ENCODE assay signal across 17 mouse cellular contexts in genomic region chr14:47445331-47446095, GRCm38 (mm10). TPM values are rescaled to one million over a fixed set of nuclear protein-coding genes. Genes with fewer than 3 reads are reported as not detected.
DNase-seq lines count a peak whose midpoint lies in the region; ATAC-seq and TF ChIP-seq lines count a peak whose summit lies in the region.
"Had no signal": no experiment of that assay in that cellular context is flagged by ENCODE, and none has a peak within 500 bp of the region (broad histone marks: within the 10 kb centered on the region; RNA-seq: fewer than 3 reads in every experiment).

No protein-coding gene starts in this region.

- no peak overlapping the region for H3K4me3 ChIP-seq in heart, embryonic 10.5 days
- H3K4me3 ChIP-seq: embryonic facial prominence, embryonic 15.5 days; hindbrain, embryonic 15.5 days; limb, embryonic 13.5 days; stomach, embryonic 15.5 days had no signal

- H3K9me3 ChIP-seq in heart, embryonic 10.5 days, result 0 out of 2 replicates have a peak, but pooled peaks cover 7% of the 10 kb centered on the region
- H3K9me3 ChIP-seq: embryonic facial prominence, embryonic 15.5 days; hindbrain, embryonic 15.5 days; stomach, embryonic 15.5 days had no signal

- ATAC-seq in megakaryocyte progenitor cell, adult 5-6 weeks (replicated peaks; ENCODE audit: poor library complexity), result 0 out of 2 replicates have a peak, but pooled peaks have one; percentile 23
- ATAC-seq in CD4-positive, CD25-positive, alpha-beta regulatory T cell, adult 4 months, result no peak
- ATAC-seq: Patski had no signal

- no peaks in the 10 kb centered on the region for H3K27me3 ChIP-seq in heart, embryonic 10.5 days (ENCODE audit: insufficient read depth, poor library complexity, severe bottlenecking)
- H3K27me3 ChIP-seq: embryonic facial prominence, embryonic 15.5 days; hindbrain, embryonic 15.5 days; limb, embryonic 13.5 days; stomach, embryonic 15.5 days had no signal

- peak; percentile 87 for DNase-seq in heart, adult 11 months
- no peak for DNase-seq in heart, embryonic 10.5 days (ENCODE audit: low spot score)
- DNase-seq in left cerebral cortex, postnatal 25 days (ENCODE audit: low spot score in 2 of 2), result peak; percentile 8 to 72
- DNase-seq in left cerebral cortex, adult 11 months (ENCODE audit: low spot score), result no peak
- peak; percentile 75 for DNase-seq in brain, embryonic 14.5 days (ENCODE audit: low read depth)
- no peak for DNase-seq in adrenal gland, postnatal 36 days
- DNase-seq: gastrocnemius, postnatal 10 days; kidney, adult 9 months; lung, adult 18-20 months; thymus, postnatal 36 days had no signal

- intact Hi-C loops in left cerebral cortex, postnatal 25 days (cut with DNase I), result no loop called here

- no peak overlapping the region for H3K27ac ChIP-seq in heart, embryonic 10.5 days
- H3K27ac ChIP-seq: embryonic facial prominence, embryonic 15.5 days; hindbrain, embryonic 15.5 days; limb, embryonic 13.5 days; stomach, embryonic 15.5 days had no signal

- TF ChIP-seq CTCF in brain, embryonic 14.5 days (IDR thresholded peaks at IDR 0.05; ENCODE audit: borderline replicate concordance, extremely low read depth, insufficient read depth, insufficient read length), result no peak

- no peaks in the 10 kb centered on the region for H3K36me3 ChIP-seq in heart, embryonic 10.5 days
- H3K36me3 ChIP-seq: embryonic facial prominence, embryonic 15.5 days; hindbrain, embryonic 15.5 days; limb, embryonic 13.5 days; stomach, embryonic 15.5 days had no signal

- 61% methylated on average over 9 of the region's 9 CpGs for WGBS in heart, embryonic 10.5 days

- no peak for TF ChIP-seq POLR2A in brain, embryonic 14.5 days (IDR thresholded peaks at IDR 0.05; ENCODE audit: borderline replicate concordance, extremely low read depth, insufficient read depth, insufficient read length, poor library complexity, severe bottlenecking)

- H3K4me1 ChIP-seq in heart, embryonic 10.5 days, result no peaks in the 10 kb centered on the region
- H3K4me1 ChIP-seq: embryonic facial prominence, embryonic 15.5 days; hindbrain, embryonic 15.5 days; limb, embryonic 13.5 days; stomach, embryonic 15.5 days had no signal

RNA-seq across cellular contexts. Expression of gene Fbxo34, which starts 4.7 kb away (rescaled TPM):
- polyA plus RNA-seq in heart, embryonic 10.5 days (2016; fragmentation: Nextera tagmentation; extraction: Ambion mirVana), result 21.8 and 22.0 TPM in 2 replicates
- total RNA-seq in left cerebral cortex, postnatal 25 days (2021), result 100 to 1,000 TPM in 1 of 2 experiments, 10 to 100 TPM in 1; 97.0 to 104 TPM
- 20.1 and 23.4 TPM in 2 replicates for polyA plus RNA-seq in brain, embryonic 14.5 days (2012; rRNA removed)
- total RNA-seq in megakaryocyte progenitor cell, adult 5-6 weeks (2015), result 11.0 and 11.4 TPM in 2 replicates
- 16.1 and 22.6 TPM in 2 replicates for total RNA-seq in megakaryocyte progenitor cell, adult 5-6 weeks (2017)
- polyA plus RNA-seq in CD4-positive, CD25-positive, alpha-beta regulatory T cell, adult 4 months (2017; shearing (Covaris generic)), result 10 to 100 TPM in 1 of 2 experiments, 1 to 10 TPM in 1; 9.5 to 16.1 TPM
- total RNA-seq in adrenal gland, postnatal 36 days (2021), result 10 to 100 TPM; 27.5 to 38.2 TPM

RNA-seq across cellular contexts. Expression of gene Dlgap5, which starts 27.3 kb away (rescaled TPM):
- polyA plus RNA-seq in heart, embryonic 10.5 days (2016; fragmentation: Nextera tagmentation; extraction: Ambion mirVana), result 55.9 and 65.2 TPM in 2 replicates
- total RNA-seq in left cerebral cortex, postnatal 25 days (2021), result under 1 TPM in 1 of 2 experiments, not detected in 1; 0.25 TPM
- polyA plus RNA-seq in brain, embryonic 14.5 days (2012; rRNA removed), result 11.5 and 16.3 TPM in 2 replicates
- total RNA-seq in megakaryocyte progenitor cell, adult 5-6 weeks (2015), result 44.2 and 53.5 TPM in 2 replicates
- total RNA-seq in megakaryocyte progenitor cell, adult 5-6 weeks (2017), result 75.3 and 77.0 TPM in 2 replicates
- 10 to 100 TPM; 11.4 to 13.0 TPM for polyA plus RNA-seq in CD4-positive, CD25-positive, alpha-beta regulatory T cell, adult 4 months (2017; shearing (Covaris generic))
- total RNA-seq in adrenal gland, postnatal 36 days (2021), result 1 to 10 TPM; 1.7 to 3.2 TPM

Comparison
In these comparisons a context has a peak if more than half of its experiments do, and no peak if none do; other contexts are left out.
1. DNase-seq: peak in heart, adult 11 months (single experiment), left cerebral cortex, postnatal 25 days (2 of 2) and brain, embryonic 14.5 days (single experiment); none in heart, embryonic 10.5 days (single experiment), left cerebral cortex, adult 11 months (single experiment) and adrenal gland, postnatal 36 days (0 of 2).
2. RNA of gene Dlgap5, which starts 27.3 kb away (total RNA-seq): 44.2 to 77.0 TPM in megakaryocyte progenitor cell, adult 5-6 weeks; 1.7 to 3.2 TPM in adrenal gland, postnatal 36 days and 0.25 TPM in left cerebral cortex, postnatal 25 days; every median in the first group is over 10 times any median in the second.